Mouse (Mus musculus) lung, embryonic 14.5 days (tissue): ENCODE results near the gene Zc3h14. TPM values are rescaled to one million over a fixed set of nuclear protein-coding genes. Genes with fewer than 3 reads are reported as not detected.

Source experiments
- ATAC-seq: fragments of 200-750 bp; cut with Nextera tagmentation; 2 replicates; pipeline ENCODE4 v1.8.0; 2017; ENCODE audit warnings: mild to moderate bottlenecking, moderate TSS enrichment, moderate library complexity; ENCODE audit not compliant: insufficient read depth
- DNase-seq: peaks from one replicate; pipeline ENCODE4 v3.0.0-alpha.2; 2015
- H3K27ac ChIP-seq: fragments of 300-500 bp; sonication (generic); 2 replicates; pipeline ENCODE4 v1.5.1; 2014; ENCODE audit warnings: low read depth, mild to moderate bottlenecking, moderate library complexity
- H3K27me3 ChIP-seq: fragments of 300-500 bp; sonication (generic); 2 replicates; pipeline ENCODE4 v1.6.1; 2014; ENCODE audit warnings: low read length, control low read depth; ENCODE audit not compliant: insufficient read depth
- H3K36me3 ChIP-seq: fragments of 300-500 bp; sonication (generic); 2 replicates; pipeline ENCODE4 v1.6.1; 2014; ENCODE audit warnings: control low read depth; ENCODE audit not compliant: insufficient read depth
- H3K4me1 ChIP-seq: fragments of 300-500 bp; sonication (generic); 2 replicates; pipeline ENCODE4 v1.6.1; 2014; ENCODE audit warnings: antibody characterized with exemption, control low read depth; ENCODE audit not compliant: insufficient read depth
- H3K4me2 ChIP-seq: fragments of 300-500 bp; sonication (generic); 2 replicates; pipeline ENCODE4 v1.6.1; 2014; ENCODE audit warnings: mild to moderate bottlenecking
- H3K4me3 ChIP-seq: fragments of 300-500 bp; sonication (generic); 2 replicates; pipeline ENCODE4 v1.5.1; 2014; ENCODE audit warnings: low read depth, low read length
- H3K9ac ChIP-seq: fragments of 300-500 bp; sonication (generic); 2 replicates; pipeline ENCODE4 v1.6.1; 2014
- H3K9me3 ChIP-seq: fragments of 300-500 bp; sonication (generic); 2 replicates; pipeline ENCODE4 v1.6.1; 2016; ENCODE audit warnings: low read depth, low read length, control low read depth
- CTCF ChIP-seq: IDR thresholded peaks from 2 replicates; pipeline ENCODE4 v1.5.1; 2016; ENCODE audit warnings: antibody characterized with exemption, low read depth
- WGBS: fragments of 180-500 bp; shearing (Covaris S2); extraction: QIAGEN DNeasy Blood & Tissue Kit; methylation state at CpG from one replicate; pipeline ENCODE4 v1.1.7; 2014; 5-methylcytosine and 5-hydroxymethylcytosine counted together
- polyA plus RNA-seq: library from polyadenylated mRNA; unstranded; fragments of >200 nt; fragmentation: Nextera tagmentation; extraction: Ambion mirVana; gene quantifications from 2 replicates; pipeline ENCODE4 v1.2.1, GENCODE M21; 2014

Gene Zc3h14
- polyA plus RNA-seq, 1 experiment from 2014 or later: 154 TPM

GRCm38 (mm10) chr12:98714757-98715156, 32.0 kb upstream of the Zc3h14 start:
- DNase-seq: peak; percentile 8
- ATAC-seq: no peak
- no peak for TF ChIP-seq CTCF
- no peak overlapping the region for H3K9ac ChIP-seq
- peak overlapping the region; percentile 3; the same call in 1 of the 2 replicates for H3K4me2 ChIP-seq
- H3K36me3 ChIP-seq: 0 out of 2 replicates have a peak, but pooled peaks cover under 1% of the 10 kb centered on the region
- peaks cover 7% of the 10 kb centered on the region; the same call in 1 of the 2 replicates for H3K4me1 ChIP-seq
- no peak overlapping the region for H3K4me3 ChIP-seq
- no peaks in the 10 kb centered on the region for H3K9me3 ChIP-seq
- peak overlapping the region; percentile 73 for H3K27ac ChIP-seq
- no peaks in the 10 kb centered on the region for H3K27me3 ChIP-seq
- 19% methylated on average over 11 of the region's 11 CpGs for WGBS

DNA sequence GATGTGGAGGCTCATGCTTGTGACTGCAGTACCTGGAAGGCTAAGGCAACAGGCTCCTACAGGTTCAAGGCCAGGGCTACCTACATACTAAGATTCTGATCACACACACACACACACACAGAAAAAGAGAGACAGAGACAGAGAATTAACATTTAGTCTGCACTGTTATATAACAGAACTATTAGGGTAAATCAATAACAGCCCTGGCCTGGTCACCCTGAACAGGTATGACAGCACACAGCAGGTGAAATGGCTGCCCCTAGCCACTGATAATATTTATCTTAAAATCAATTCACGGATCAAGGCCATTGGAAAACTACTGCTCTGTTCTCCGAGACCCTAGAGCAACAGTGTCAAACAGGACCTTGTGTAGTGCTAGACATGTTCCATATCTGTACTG, 30.6 kb upstream of the Zc3h14 start:
- H3K4me1 ChIP-seq: peaks cover 7% of the 10 kb centered on the region; the same call in 1 of the 2 replicates
- H3K4me3 ChIP-seq: no peak overlapping the region
- no peaks in the 10 kb centered on the region for H3K36me3 ChIP-seq
- H3K27ac ChIP-seq: no peak overlapping the region
- no peak for DNase-seq
- ATAC-seq: no peak
- WGBS: 83% methylated on average over 2 of the region's 2 CpGs
- no peak for TF ChIP-seq CTCF
- H3K9me3 ChIP-seq: no peaks in the 10 kb centered on the region
- H3K27me3 ChIP-seq: no peaks in the 10 kb centered on the region
- no peak overlapping the region for H3K9ac ChIP-seq
- H3K4me2 ChIP-seq: no peak overlapping the region

DNA sequence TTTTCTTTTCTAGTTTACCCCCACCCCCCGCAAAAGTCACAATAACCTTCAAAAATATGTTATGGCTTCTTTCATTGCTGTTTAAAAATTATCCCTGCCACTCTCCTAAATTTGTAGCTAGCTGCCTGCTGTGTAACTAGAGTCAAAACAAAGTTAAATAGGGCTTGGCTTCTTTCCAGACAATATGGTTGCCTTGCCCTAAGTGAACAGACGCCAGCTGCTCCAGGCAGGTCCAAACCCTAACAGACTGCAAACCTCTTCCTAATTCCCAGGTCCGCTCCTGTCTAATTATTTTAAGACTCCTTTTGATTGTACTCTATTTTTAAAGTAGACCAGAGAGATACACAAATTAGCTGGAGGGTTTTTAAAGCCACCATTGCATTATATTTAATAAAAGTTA, 26.1 kb upstream of the Zc3h14 start:
- no peak for TF ChIP-seq CTCF
- H3K4me2 ChIP-seq: no peak overlapping the region
- no peaks in the 10 kb centered on the region for H3K36me3 ChIP-seq
- DNase-seq: peak; percentile 85
- no peak overlapping the region for H3K4me3 ChIP-seq
- peak; percentile 50; the same call in 1 of the 2 replicates for ATAC-seq
- H3K4me1 ChIP-seq: no peaks in the 10 kb centered on the region; the same call in 1 of the 2 replicates
- H3K9me3 ChIP-seq: no peaks in the 10 kb centered on the region
- no peaks in the 10 kb centered on the region for H3K27me3 ChIP-seq
- 43% methylated on average over 3 of the region's 3 CpGs for WGBS
- no peak overlapping the region for H3K9ac ChIP-seq
- H3K27ac ChIP-seq: no peak overlapping the region; the same call in 1 of the 2 replicates

- no peaks in the 10 kb centered on the region for H3K36me3 ChIP-seq
- no peak overlapping the region for H3K4me3 ChIP-seq
- H3K4me1 ChIP-seq: no peaks in the 10 kb centered on the region; the same call in 1 of the 2 replicates
- 66% methylated on average over 3 of the region's 3 CpGs for WGBS
- H3K4me2 ChIP-seq: no peak overlapping the region
- H3K9me3 ChIP-seq: no peaks in the 10 kb centered on the region
- H3K27me3 ChIP-seq: no peaks in the 10 kb centered on the region
- H3K9ac ChIP-seq: no peak overlapping the region
- no peak for TF ChIP-seq CTCF
- no peak overlapping the region; the same call in 1 of the 2 replicates for H3K27ac ChIP-seq
- no peak for DNase-seq
- no peak for ATAC-seq
Measured at GRCm38 (mm10) chr12:98721030-98721429, 25.7 kb upstream of the Zc3h14 start.

DNA sequence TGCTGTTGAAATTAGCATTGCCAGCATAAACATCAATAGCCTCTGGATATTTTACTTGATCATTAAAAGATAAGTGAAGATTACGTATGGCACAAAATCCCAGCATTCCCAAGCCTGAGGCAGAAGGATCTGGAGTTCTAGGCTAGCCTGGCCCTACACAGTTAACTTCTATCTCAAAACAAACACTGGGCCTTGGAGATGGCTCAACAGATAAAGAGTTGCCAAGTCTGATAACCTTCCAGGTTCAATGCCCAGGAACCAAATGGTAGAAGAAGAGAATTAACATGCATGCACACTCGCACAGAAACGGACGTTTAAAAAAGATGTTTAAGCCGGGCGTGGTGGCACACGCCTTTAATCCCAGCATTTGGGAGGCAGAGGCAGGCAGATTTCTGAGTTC, 22.5 kb upstream of the Zc3h14 start:
- no peak for DNase-seq
- no peak for TF ChIP-seq CTCF
- Histone ChIP-seq H3K36me3 (no peaks in the 10 kb centered on the region), H3K9ac (no peak overlapping the region), H3K4me1 (no peaks in the 10 kb centered on the region; the same call in 1 of the 2 replicates), H3K27ac (no peak overlapping the region), H3K4me2 (no peak overlapping the region), H3K27me3 (no peaks in the 10 kb centered on the region), H3K9me3 (no peaks in the 10 kb centered on the region), H3K4me3 (no peak overlapping the region)
- 93% methylated on average over 7 of the region's 7 CpGs for WGBS
- no peak for ATAC-seq

GRCm38 (mm10) chr12:98724976-98725375, 21.8 kb upstream of the Zc3h14 start:
- Histone ChIP-seq H3K4me3 (no peak overlapping the region), H3K4me2 (no peak overlapping the region), H3K27me3 (no peaks in the 10 kb centered on the region), H3K27ac (no peak overlapping the region), H3K9me3 (no peaks in the 10 kb centered on the region), H3K9ac (no peak overlapping the region), H3K4me1 (no peaks in the 10 kb centered on the region; the same call in 1 of the 2 replicates), H3K36me3 (peaks cover 3% of the 10 kb centered on the region; the same call in 1 of the 2 replicates)
- TF ChIP-seq CTCF: no peak
- 51% methylated on average over 5 of the region's 5 CpGs for WGBS
- DNase-seq (no peak), ATAC-seq (no peak)

- H3K27me3 ChIP-seq: no peaks in the 10 kb centered on the region
- ATAC-seq (no peak), DNase-seq (no peak)
- no peak overlapping the region for H3K4me3 ChIP-seq
- no peaks in the 10 kb centered on the region for H3K9me3 ChIP-seq
- H3K4me1 ChIP-seq: no peaks in the 10 kb centered on the region
- no peak overlapping the region for H3K4me2 ChIP-seq
- peaks cover 4% of the 10 kb centered on the region; the same call in 1 of the 2 replicates for H3K36me3 ChIP-seq
- WGBS: 74% methylated on average over 7 of the region's 7 CpGs
- H3K9ac ChIP-seq: no peak overlapping the region
- H3K27ac ChIP-seq: no peak overlapping the region
- no peak for TF ChIP-seq CTCF
Measured at GRCm38 (mm10) chr12:98726078-98726477, 20.7 kb upstream of the Zc3h14 start.

- TF ChIP-seq CTCF: no peak
- Histone ChIP-seq H3K27me3 (no peaks in the 10 kb centered on the region), H3K27ac (no peak overlapping the region), H3K9ac (no peak overlapping the region), H3K9me3 (no peaks in the 10 kb centered on the region), H3K36me3 (peaks cover 8% of the 10 kb centered on the region; the same call in 1 of the 2 replicates), H3K4me3 (no peak overlapping the region), H3K4me2 (no peak overlapping the region), H3K4me1 (no peaks in the 10 kb centered on the region)
- WGBS: 60% methylated on average over 7 of the region's 7 CpGs
- DNase-seq: no peak
- ATAC-seq: no peak
Measured at GRCm38 (mm10) chr12:98727186-98727585, 19.6 kb upstream of the Zc3h14 start.
